Mouse (Mus musculus): ENCODE results near the gene Zfp668.
"Not testable (repeated sequence)": the region's sequence is repeated elsewhere in the genome, so short reads cannot be mapped to it uniquely, and the experiment has no call there.

Zfp668 gene

GRCm38 (mm10) chr7:127876467-127877348, at the start of gene Zfp668:
Gene Zfp668, minus strand, starts transcription at chr7:127876828.
- peak; percentile 94 to 95 for DNase-seq (ENCODE audit: low spot score in 2 of 2)

GRCm38 (mm10) chr7:127926066-127926465, 49.4 kb upstream of the Zfp668 start:
- DNase-seq (ENCODE audit: low spot score in 2 of 2): no peak

GRCm38 (mm10) chr7:127925252-127925651, 48.6 kb upstream of the Zfp668 start:
- DNase-seq (ENCODE audit: low spot score in 2 of 2): no peak

- DNase-seq (ENCODE audit: low spot score in 2 of 2): no peak
These were observed 47.1 kb upstream of the Zfp668 start for GRCm38 (mm10) chr7:127923714-127924113.

GRCm38 (mm10) chr7:127922451-127923275, 46.0 kb upstream of the Zfp668 start:
- no peak for DNase-seq (ENCODE audit: low spot score in 2 of 2)

DNA sequence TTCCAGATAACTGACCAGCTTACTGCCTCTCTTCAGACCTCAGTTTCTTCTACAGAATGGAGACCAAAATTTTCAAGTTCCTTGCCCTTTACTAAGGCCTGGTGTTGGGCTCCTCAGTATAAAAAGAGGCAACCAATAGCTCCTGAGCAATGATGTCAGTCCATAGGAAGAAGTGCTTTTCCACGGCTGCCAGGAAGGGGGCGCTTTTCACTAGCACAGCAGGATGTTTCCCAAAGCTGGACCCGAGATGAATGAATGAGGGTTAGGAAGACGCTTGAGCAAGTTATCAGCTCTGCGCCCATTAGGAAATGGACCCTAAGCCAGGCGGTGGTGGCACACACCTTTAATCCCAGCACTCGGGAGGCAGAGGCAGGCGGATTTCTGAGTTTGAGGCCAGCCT, 44.9 kb upstream of the Zfp668 start:
- no peak for DNase-seq (ENCODE audit: low spot score in 2 of 2)

DNA sequence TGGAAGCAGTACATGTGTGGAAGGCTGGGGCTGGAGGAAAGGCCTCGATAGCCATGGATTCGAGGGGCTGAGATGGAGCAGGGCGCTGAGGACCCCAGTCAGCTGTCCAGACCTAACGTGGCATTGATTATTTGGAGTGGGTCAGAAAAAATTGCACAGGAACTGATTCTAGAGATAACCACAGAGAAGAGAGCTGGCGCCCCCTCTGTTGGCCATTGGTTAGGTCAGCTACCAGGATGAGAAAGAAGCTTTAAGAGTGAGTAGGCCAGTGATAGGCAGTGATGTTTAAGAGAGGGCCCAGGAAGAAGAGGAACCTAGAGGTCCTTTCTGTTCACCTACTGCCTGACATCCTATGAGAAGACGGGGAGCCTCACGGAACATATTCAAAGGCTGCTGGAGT, 42.7 kb upstream of the Zfp668 start:
- no peak for DNase-seq (ENCODE audit: low spot score in 2 of 2)

DNA sequence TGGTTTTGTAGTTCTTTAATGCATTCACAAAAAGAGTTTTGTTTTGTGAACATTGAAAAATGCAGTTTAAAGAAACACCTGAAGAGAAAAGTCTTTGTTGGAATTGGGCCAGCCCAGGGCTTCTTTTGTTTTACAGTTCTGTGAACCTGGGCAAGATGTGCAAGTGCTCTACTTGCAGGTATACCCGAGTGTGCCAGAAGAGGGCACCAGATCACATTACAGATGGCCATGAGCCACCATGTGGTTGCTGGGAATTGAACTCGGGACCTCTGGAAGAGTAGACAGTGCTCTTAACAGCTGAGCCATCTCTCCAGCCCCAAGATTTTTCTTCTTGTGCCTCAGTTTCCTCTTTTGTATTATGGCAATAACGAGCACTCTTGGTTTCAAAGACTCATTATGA, 41.6 kb upstream of the Zfp668 start:
- peak in 1 of 2 experiments; percentile 49 for DNase-seq (ENCODE audit: low spot score in 2 of 2)

DNA sequence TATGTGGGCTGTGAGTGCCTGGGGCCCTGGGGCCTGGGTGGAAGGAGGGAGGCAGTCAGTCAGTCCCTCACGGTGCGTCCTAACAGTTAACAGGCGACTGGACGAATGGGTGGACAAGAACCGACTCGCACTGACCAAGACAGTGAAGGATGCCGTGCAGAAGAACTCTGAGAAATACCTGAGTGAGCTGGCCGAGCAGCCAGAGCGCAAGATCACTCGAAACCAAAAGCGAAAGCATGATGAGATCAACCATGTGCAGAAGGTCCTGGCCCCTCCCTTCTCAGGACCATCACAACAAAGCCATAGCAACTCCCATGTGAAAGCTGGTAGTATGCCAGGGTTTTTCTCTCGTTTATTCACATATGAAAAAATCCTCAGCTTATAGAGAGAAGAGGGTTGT, 38.7 kb upstream of the Zfp668 start:
- no peak for DNase-seq (ENCODE audit: low spot score in 2 of 2)

- no peak for DNase-seq (ENCODE audit: low spot score in 2 of 2)
These were observed 36.3 kb upstream of the Zfp668 start for GRCm38 (mm10) chr7:127912938-127913337.

DNA sequence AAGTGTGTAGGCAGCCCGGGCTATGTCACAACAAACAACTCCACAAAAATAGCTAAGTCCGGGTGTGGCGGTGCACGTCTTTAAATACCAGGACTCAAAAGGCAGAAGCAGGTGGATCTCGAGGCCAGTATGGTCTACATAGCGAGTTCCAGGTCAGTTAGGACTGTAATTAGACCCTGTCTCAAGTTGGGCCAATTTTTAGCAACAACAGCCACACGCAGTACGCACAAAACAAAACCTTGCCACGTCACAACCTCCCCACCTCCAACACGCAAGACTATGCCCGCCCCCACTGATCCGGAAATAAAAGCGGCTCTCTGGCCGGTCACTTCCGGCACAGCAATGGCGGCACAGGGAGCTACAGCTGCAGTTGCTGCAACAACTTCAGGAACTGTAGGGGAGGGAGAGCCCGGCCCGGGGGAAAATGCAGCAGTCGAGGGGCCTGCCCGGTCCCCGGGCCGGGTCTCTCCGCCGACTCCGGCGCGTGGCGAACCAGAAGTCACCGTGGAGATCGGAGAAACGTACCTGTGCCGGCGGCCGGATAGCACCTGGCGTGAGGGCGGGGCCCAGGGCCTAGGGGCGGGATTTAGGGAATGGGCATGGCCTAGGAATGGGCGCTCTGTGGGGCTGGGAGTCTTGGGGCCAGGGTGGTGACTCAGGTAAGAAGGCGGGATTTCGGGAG, 35.7 kb upstream of the Zfp668 start, which contains the start of gene Kat8:
Gene Kat8, plus strand, starts transcription at position 327 of the 682 bp plus-strand sequence.
- DNase-seq (ENCODE audit: low spot score in 2 of 2): peak; percentile 92 to 94

DNA sequence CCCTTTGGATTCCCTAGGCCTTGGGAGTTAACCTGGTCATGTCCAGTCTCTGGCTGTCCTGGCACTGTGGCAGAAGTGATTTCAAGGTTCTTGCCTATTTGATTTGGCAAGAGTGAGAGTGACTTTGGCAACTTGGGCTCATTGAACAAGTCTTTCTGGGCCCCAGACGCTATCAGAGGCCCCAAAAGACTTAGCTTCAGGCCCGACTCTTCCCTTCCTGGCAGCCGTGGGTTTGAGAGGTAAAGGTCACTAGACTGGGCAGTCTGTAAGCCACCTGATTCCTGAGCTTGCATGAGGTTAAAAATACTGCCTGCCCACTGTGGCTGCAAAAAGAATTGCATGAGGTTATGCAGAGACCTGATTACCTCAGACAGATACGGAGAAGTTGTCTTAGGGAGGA, 32.0 kb upstream of the Zfp668 start:
- DNase-seq (ENCODE audit: low spot score in 2 of 2): no peak

GRCm38 (mm10) chr7:127907939-127908338, 31.3 kb upstream of the Zfp668 start:
- DNase-seq (ENCODE audit: low spot score in 2 of 2): no peak

DNA sequence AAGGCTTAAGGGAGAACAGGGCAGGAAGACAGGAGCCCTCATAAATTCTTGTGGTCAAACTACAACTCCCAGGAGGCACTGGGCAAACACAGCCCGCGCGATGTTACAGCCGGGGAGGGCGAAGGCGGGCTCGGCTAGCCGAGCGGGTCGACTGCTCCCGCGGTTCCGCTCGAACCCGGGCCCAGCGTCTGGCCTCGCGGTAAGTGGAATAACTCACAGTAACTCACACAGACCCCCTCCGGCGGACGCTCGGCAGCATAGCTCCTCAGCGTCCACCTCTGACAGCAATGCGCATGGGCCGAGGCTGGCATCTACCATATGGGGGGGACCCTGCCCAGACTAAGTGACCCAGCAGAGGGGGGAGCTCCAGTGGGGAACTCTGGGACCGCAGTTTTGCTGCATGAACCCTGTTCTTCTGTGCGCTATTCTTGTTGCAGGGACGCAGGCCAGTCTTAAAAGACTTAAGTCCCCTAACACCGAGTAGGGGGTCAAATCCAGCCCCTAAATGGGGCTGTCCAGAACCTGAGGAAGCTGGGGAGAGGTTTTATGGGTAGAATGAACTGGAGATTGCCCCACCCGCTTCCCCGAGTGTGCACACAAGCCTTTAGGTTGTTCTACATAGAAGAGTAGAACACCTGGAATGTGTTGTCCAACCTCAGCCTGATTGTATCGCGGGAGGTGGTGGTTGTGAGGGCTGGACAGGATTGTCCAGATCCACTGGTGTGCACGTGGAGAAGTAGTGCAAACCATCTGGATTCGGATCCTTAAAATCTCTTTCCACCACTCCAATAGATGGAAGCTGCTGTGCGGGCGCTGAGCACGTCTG, 27.6 kb upstream of the Zfp668 start, which contains the start of gene Bckdk:
Gene Bckdk, plus strand, starts transcription at position 112 of the 826 bp plus-strand sequence.
- DNase-seq (ENCODE audit: low spot score in 2 of 2): peak; percentile 87 to 92

GRCm38 (mm10) chr7:127901772-127902171, 25.1 kb upstream of the Zfp668 start:
- DNase-seq (ENCODE audit: low spot score in 2 of 2): no peak

GRCm38 (mm10) chr7:127899997-127900396, 23.4 kb upstream of the Zfp668 start:
- no peak for DNase-seq (ENCODE audit: low spot score in 2 of 2)

DNA sequence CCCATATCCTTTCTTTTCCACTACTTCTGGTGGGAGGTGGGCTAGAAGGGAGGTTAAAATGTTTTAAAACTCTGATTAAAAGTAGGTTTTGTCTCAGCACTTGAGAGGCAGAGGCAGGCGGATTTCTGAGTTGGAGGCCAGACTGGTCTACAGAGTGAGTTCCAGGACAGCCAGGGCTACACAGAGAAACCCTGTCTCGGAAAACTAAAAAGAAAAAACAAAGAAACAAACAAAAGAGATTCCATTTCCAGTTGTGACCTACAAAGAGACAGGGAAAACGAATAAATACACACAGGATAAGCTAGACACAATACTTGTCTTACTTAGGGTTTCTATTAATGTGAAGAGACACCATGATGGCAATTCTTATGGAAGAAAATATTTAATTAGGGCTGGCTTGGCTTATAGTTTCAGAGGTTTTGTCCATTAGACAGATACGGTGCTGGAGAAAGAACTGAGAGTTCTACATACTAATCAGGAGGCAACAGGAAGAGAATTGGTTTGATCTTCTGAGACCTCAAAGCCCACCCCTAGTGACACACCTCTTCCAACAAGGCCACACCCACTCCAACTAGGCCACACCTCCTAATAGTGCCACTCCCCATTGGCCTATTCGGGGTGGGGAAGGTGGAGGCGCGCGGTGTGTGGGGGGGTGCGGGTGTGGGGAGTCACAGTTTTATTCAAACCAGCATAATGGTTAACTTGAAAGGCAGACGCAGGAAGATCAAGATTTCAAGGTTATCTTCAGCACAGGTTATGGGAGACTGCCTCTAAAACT, 21.7 kb upstream of the Zfp668 start:
- no peak for DNase-seq (ENCODE audit: low spot score in 2 of 2)

DNA sequence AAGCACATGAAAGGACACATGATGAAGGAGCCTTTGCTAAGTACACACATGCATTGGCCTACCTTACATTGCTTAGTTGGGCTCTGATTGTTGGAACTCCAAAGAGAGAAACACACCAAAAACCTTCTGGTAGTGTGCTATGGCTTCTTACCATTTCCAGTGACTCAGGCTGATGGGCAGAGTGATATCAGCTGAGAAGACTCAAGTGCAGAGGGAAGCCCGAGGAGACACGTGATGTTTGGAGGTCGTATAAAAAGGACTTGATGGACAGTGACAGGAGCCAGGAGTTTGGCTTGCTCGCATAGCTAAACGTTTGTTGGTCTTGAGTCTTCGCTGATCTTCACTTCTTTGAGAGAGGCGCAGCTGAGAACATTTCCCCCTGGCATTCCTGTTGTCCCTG, 20.9 kb upstream of the Zfp668 start:
- no peak for DNase-seq (ENCODE audit: low spot score in 2 of 2)

DNA sequence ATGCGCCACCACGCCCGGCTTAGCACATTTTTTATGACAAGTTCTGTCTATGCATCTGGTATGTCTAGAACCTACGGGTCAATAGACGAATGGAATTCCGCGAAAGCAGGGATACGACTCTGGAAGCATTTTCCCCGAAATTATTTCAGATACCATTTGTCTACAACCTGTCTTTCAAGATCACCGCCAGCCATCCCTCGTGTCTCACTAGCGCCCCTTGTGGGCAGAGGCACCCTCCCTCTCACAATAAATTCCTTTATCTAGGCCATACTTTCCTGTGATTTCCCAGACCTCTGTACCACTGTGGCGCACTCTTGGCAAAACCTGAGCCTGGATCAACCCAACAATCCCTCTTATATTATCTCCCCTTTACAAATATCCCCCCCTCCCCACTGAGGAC, 19.8 kb upstream of the Zfp668 start:
- peak in 1 of 2 experiments; percentile 64 for DNase-seq (ENCODE audit: low spot score in 2 of 2)

DNA sequence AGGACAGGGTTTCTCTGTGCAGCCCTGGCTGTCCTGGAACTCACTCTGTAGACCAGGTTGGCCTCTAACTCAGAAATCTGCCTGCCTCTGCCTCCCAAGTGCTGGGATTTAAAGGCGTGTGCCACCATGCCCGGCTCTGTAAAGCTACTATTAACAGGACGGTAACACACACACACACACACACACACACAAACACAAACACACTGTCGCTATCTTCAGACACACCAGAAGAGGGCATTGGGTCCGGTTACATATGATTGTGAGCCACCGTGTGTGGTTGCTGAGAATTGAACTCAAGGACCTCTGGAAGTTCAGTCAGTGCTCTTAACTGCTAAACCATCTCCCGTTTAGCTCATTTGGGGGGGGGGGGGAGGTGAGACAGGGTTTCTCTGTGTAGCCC, 19.3 kb upstream of the Zfp668 start:
- DNase-seq (ENCODE audit: low spot score in 2 of 2): not testable (repeated sequence)

Data from right cerebral cortex, postnatal 10 days (tissue).